Mouse (Mus musculus) midbrain, embryonic 15.5 days (tissue): ENCODE measurements around the gene Brwd3. TPM values are rescaled to one million over a fixed set of nuclear protein-coding genes. Genes with fewer than 3 reads are reported as not detected.

Experiments used
- ATAC-seq: fragments of 200-750 bp; cut with Nextera tagmentation; replicated peaks from 2 replicates; pipeline ENCODE4 v1.8.0; 2017; ENCODE audit warnings: moderate TSS enrichment
- H3K27ac ChIP-seq: fragments of 300-500 bp; sonication (generic); 2 replicates; pipeline ENCODE4 v1.5.1; 2015; ENCODE audit warnings: mild to moderate bottlenecking, inconsistent platforms
- H3K27me3 ChIP-seq: fragments of 300-500 bp; sonication (generic); replicated peaks from 2 replicates; pipeline ENCODE4 v1.6.1; 2015; ENCODE audit warnings: inconsistent platforms
- H3K36me3 ChIP-seq: fragments of 300-500 bp; sonication (generic); replicated peaks from 2 replicates; pipeline ENCODE4 v1.6.1; 2015; ENCODE audit warnings: inconsistent platforms
- H3K4me1 ChIP-seq: fragments of 300-500 bp; sonication (generic); 2 replicates; pipeline ENCODE4 v1.6.1; 2015; ENCODE audit warnings: inconsistent platforms
- H3K4me2 ChIP-seq: fragments of 300-500 bp; sonication (generic); 2 replicates; pipeline ENCODE4 v1.6.1; 2015; ENCODE audit warnings: inconsistent platforms, mild to moderate bottlenecking, moderate library complexity
- H3K4me3 ChIP-seq: fragments of 300-500 bp; sonication (generic); 2 replicates; pipeline ENCODE4 v1.5.1; 2015; ENCODE audit warnings: mild to moderate bottlenecking, inconsistent platforms
- H3K9ac ChIP-seq: fragments of 300-500 bp; sonication (generic); 2 replicates; pipeline ENCODE4 v1.6.1; 2015; ENCODE audit warnings: mild to moderate bottlenecking, inconsistent platforms
- H3K9me3 ChIP-seq: fragments of 300-500 bp; sonication (generic); 2 replicates; pipeline ENCODE4 v1.6.1; 2016; ENCODE audit warnings: inconsistent platforms
- WGBS: fragments of 180-500 bp; shearing (Covaris S2); methylation state at CpG from one replicate; pipeline ENCODE4 v1.1.7; 2015; ENCODE audit warnings: mixed read lengths; 5-methylcytosine and 5-hydroxymethylcytosine counted together
- polyA plus RNA-seq: library from polyadenylated mRNA; unstranded; fragments of >200 nt; fragmentation: Nextera tagmentation; extraction: Ambion mirVana; gene quantifications from 2 replicates; pipeline ENCODE4 v1.2.1, GENCODE M21; 2015

Brwd3 gene
- polyA plus RNA-seq, 1 experiment from 2014 or later, result 3.2 TPM

DNA sequence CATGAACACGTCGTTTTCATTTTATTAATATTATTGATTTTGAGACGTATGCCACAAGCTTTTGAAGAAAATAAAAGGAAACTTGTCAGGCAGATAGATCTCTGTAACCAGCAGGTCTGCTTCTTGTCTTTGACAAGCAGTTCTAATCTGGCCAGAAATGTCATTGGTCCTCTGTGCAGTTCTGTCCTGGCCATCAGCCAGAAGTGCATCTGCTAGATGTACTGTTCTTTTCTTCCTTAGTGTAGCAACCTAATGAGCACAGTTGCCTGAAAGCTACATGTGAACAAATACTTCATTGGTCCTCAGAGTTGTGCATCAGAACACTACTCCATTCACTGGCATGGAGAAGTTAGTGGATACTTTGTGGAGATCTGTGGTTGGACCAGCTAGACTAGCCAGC lies 105.1 kb downstream of the Brwd3 start:
- Histone ChIP-seq H3K9me3 (no peaks in the 10 kb centered on the region), H3K4me1 (no peaks in the 10 kb centered on the region), H3K36me3 (no peaks in the 10 kb centered on the region), H3K27ac (no peak overlapping the region), H3K27me3 (no peaks in the 10 kb centered on the region), H3K9ac (no peak overlapping the region), H3K4me2 (no peak overlapping the region), H3K4me3 (no peak overlapping the region)
- 69% methylated on average over 3 of the region's 3 CpGs for WGBS
- no peak for ATAC-seq

GRCm38 (mm10) chrX:108728334-108728733 lies 105.8 kb downstream of the Brwd3 start:
- Histone ChIP-seq H3K9me3 (no peaks in the 10 kb centered on the region), H3K36me3 (no peaks in the 10 kb centered on the region), H3K4me1 (no peaks in the 10 kb centered on the region), H3K4me3 (no peak overlapping the region), H3K4me2 (no peak overlapping the region), H3K9ac (no peak overlapping the region), H3K27ac (no peak overlapping the region), H3K27me3 (no peaks in the 10 kb centered on the region)
- 87% methylated on average over 3 of the region's 3 CpGs for WGBS
- no peak for ATAC-seq

- H3K27ac ChIP-seq, result no peak overlapping the region
- H3K9ac ChIP-seq, result no peak overlapping the region
- ATAC-seq, result no peak
- H3K27me3 ChIP-seq, result no peaks in the 10 kb centered on the region
- no peaks in the 10 kb centered on the region for H3K4me1 ChIP-seq
- H3K4me3 ChIP-seq, result no peak overlapping the region
- H3K9me3 ChIP-seq, result no peaks in the 10 kb centered on the region
- no peaks in the 10 kb centered on the region for H3K36me3 ChIP-seq
- no peak overlapping the region for H3K4me2 ChIP-seq
Observed at GRCm38 (mm10) chrX:108724241-108724640, 109.9 kb downstream of the Brwd3 start.

DNA sequence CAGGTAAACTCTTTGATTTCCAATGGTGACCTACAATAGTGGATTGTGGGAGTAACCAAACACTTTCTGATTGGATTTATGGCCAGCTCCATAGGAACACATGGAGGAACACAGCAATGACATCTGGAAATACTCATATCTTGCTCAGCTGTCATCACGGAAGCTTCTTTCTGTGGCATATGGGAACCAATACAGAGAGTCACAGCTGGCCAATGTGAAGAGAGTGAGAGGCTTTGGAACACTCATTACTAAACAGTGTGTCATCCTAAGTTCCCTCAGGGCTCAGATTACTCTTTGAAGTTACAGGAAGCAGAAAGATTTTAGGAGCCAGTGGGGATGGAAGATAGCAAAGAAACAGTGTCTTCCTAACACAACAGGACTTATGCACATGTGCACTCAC lies 111.7 kb downstream of the Brwd3 start:
- H3K4me1 ChIP-seq, result no peaks in the 10 kb centered on the region
- no peak overlapping the region for H3K27ac ChIP-seq
- no peak for ATAC-seq
- WGBS, result 88% methylated on average over 1 of the region's 1 CpGs
- H3K9ac ChIP-seq, result no peak overlapping the region
- no peaks in the 10 kb centered on the region for H3K36me3 ChIP-seq
- no peaks in the 10 kb centered on the region for H3K27me3 ChIP-seq
- no peak overlapping the region for H3K4me2 ChIP-seq
- no peaks in the 10 kb centered on the region for H3K9me3 ChIP-seq
- H3K4me3 ChIP-seq, result no peak overlapping the region

DNA sequence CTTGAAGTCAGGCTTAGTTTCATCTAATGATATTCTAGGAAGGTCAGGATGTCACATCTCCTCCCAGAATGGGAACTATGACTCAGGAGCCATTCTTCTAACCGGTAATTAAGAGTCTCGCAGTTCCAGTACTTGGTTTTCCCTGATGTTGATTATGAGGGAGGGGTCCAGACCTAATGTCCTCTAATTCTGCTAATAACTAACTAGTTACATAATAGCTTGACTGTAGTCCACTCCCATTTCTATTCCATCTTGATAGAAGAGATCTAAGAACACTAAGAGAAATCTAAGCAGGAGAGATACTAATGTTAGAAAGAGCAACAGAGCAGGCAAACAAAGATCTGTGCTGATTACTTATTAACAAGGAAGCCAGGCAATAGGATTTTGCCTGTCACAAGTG lies 129.9 kb downstream of the Brwd3 start:
- H3K4me3 ChIP-seq, result no peak overlapping the region
- H3K27ac ChIP-seq, result no peak overlapping the region
- no peaks in the 10 kb centered on the region for H3K9me3 ChIP-seq
- H3K4me2 ChIP-seq, result no peak overlapping the region
- H3K27me3 ChIP-seq, result no peaks in the 10 kb centered on the region
- H3K9ac ChIP-seq, result no peak overlapping the region
- no peak for ATAC-seq
- H3K36me3 ChIP-seq, result no peaks in the 10 kb centered on the region
- H3K4me1 ChIP-seq, result no peaks in the 10 kb centered on the region
- WGBS, result 81% methylated on average over 2 of the region's 2 CpGs

Other genes starting within 250 kb of the Brwd3 start
- gene Gm379, start 169.5 kb downstream of the Brwd3 start, polyA plus RNA-seq, result not detected in 2 replicates
- 11.0 and 12.5 TPM in 2 replicates for gene Hmgn5, start 179.0 kb upstream of the Brwd3 start, polyA plus RNA-seq